Mouse (Mus musculus) lung, adult 2 months (tissue): ENCODE data around the gene Plppr3.

Source experiments
- CTCF ChIP-seq: fragments of 200-500 bp; IDR thresholded peaks from 2 replicates; pipeline ENCODE4 v1.5.1; 2011; ENCODE audit warnings: mild to moderate bottlenecking, low read length, control low read depth; ENCODE audit not compliant: insufficient read depth
- POLR2A ChIP-seq: fragments of 200-500 bp; IDR thresholded peaks from 2 replicates; pipeline ENCODE4 v1.6.1; 2011; ENCODE audit warnings: low read depth, mild to moderate bottlenecking, control low read depth, low read length, borderline replicate concordance; ENCODE audit errors: extremely low read depth

DNA sequence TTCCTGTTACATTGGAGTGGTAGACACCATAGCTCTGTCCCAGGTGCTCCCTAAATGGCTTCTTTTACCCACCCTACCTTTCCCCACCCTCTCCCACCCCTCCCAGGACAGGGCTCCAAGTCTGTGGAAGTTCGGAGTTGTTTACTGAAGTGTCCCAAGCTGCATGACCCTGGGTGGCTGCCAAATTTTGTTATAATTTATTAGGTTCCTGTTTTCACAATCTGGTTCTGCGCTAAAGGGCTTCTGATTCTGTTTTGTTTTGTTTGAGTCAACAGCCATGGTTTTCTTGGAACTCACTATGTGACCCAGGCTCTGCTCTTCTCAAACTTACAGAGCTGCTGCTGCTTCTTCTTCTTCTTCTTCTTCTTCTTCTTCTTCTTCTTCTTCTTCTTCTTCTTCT lies 15.0 kb upstream of the Plppr3 start:
- TF ChIP-seq CTCF (no peak), POLR2A (no peak)
